Mouse (Mus musculus): ENCODE data around the gene Mtm1. TPM values are rescaled to one million over a fixed set of nuclear protein-coding genes. Genes with fewer than 3 reads are reported as not detected.

The Mtm1 gene
- 1 to 10 TPM; 5.1 to 7.8 TPM for total RNA-seq (2021)

DNA sequence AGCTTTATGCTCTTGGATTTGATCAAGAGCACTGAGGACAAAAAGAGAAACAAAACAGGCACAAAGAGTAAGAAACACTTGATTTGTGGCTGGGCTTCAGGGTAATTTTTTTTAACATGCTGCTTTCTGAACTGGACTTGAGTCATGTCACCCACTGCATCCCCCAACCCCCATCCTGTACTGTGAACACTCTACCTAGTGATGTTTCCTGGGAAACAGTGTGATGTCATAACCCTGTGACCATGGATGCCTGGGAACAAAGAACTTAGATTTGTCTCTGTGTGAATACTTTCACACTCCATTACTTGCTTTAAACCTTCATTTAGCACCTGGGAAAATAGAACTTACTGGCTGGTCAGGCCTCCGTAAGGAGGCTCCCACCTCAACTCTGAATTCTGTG is at the start of gene Mtm1:
TSS of gene Mtm1 (plus strand) at position 301 of the 400 bp plus-strand sequence.
- DNase-seq (ENCODE audit: extremely low spot score in 1 of 2, low spot score in 1 of 2), result no peak

DNA sequence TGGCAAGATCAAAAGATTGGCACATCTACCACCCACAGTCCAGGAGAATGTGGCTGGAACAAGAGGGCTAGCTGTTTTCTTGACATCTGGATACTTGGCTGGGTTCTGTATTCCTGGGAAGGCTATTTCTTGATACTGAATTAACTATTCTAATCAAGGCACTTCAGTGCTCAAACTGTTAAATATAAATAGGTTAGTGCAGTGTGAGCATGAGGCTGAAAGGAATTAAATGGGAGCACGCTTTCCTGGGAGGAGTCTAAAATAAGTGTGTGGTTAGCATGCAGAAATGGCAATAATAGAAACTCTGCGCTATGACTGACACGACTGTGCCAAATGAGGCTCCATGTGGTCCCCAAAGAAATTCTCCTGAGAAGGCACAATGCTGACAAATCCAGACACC is 29.0 kb upstream of the Mtm1 start:
- no peak for DNase-seq (ENCODE audit: extremely low spot score in 1 of 2, low spot score in 1 of 2)

- DNase-seq (ENCODE audit: extremely low spot score in 1 of 2, low spot score in 1 of 2), result no peak
Observed at GRCm38 (mm10) chrX:71183671-71184070, 26.9 kb upstream of the Mtm1 start.

DNA sequence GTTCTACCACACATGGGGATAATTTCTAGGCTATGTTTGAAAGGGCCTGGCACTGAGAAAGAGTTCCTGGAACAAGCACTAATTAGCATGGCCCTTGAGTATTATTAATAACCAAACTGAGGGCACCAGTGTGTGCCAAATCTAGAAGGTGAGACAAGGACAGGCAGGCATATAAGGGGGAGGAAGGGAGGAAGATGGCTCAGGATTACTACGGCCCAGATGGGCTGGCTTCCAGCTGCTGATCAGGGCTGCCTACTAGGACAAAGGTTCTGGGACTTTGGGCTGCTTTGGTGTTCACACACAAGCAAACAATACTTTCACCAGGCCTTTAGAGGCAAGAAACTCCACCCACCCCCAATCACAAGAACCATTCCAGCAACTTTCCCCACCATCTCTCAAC is 24.2 kb upstream of the Mtm1 start:
- DNase-seq (ENCODE audit: extremely low spot score in 1 of 2, low spot score in 1 of 2), result no peak

DNA sequence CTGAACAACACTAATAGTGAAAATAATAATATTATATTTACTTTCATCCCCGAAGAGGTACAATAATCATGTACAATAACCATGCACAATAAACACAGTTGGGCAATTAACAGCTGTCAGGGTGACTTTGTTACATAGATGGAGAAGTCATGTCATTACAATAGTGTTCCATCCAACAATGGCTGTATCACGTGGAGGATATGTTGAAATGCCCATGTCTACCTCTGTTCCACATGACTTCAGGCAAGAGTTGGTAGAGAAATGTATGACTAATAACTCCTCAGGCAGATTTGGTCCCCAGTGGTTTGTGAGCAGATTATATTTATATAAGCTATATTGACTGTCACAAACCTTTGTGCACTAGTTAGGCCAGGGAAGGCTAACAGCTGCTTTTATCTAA is 5.8 kb upstream of the Mtm1 start:
- no peak for DNase-seq (ENCODE audit: extremely low spot score in 1 of 2, low spot score in 1 of 2)

DNA sequence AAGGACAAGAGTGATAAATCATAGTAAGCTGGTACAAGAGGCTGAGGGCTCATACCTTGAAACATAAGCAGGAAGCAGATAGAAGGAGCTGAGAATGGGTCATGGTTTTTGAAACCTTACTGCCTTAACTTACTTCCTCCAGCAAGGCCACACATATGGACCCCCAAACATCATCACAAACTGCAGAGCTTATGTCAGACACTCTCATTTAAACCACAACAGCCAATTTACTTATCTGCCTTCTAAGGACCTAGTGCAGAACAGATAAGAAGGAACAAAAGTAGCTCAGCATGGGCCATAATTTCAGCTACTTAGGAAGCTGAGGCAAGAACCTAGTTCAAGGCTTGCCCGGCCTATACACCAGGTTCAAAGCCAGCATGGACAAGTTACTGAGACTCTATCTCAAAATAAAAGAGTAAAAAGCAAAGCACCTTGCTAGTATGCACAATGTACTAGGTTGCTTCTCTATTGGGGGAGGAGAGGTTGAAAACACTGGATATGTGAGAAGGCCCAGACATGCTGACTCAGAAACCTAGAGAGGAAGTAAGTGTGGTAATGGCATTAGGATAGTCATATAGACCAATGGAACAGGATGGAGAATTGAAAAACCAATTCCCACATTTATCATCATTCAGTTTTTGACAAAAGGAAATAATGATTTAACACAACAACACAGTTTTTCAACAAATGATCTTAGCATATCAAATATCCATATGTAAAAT is 4.6 kb upstream of the Mtm1 start:
- no peak for DNase-seq (ENCODE audit: extremely low spot score in 1 of 2, low spot score in 1 of 2)

GRCm38 (mm10) chrX:71206595-71206994 is 4.0 kb upstream of the Mtm1 start:
- no peak for DNase-seq (ENCODE audit: extremely low spot score in 1 of 2, low spot score in 1 of 2)

DNA sequence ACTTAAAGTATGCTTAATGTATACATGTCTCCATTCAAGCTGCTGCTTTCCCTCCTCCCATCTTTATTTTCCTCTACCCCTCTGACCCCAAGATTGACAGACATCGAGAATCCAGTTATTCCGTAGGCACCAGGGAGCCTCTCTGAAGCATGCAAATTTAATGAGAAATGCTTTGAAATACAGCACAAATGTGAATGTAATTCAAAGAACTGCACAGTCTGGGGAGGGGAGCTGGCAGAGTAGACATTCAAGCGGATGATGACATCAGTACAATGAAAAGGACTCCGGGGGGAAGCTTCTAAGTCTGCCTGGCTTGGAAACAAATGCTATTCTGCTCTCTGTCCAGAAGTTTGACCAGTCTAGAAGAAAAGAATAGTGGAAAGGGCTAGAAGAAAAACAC is 2.3 kb downstream of the Mtm1 start:
- no peak for DNase-seq (ENCODE audit: extremely low spot score in 1 of 2, low spot score in 1 of 2)

DNA sequence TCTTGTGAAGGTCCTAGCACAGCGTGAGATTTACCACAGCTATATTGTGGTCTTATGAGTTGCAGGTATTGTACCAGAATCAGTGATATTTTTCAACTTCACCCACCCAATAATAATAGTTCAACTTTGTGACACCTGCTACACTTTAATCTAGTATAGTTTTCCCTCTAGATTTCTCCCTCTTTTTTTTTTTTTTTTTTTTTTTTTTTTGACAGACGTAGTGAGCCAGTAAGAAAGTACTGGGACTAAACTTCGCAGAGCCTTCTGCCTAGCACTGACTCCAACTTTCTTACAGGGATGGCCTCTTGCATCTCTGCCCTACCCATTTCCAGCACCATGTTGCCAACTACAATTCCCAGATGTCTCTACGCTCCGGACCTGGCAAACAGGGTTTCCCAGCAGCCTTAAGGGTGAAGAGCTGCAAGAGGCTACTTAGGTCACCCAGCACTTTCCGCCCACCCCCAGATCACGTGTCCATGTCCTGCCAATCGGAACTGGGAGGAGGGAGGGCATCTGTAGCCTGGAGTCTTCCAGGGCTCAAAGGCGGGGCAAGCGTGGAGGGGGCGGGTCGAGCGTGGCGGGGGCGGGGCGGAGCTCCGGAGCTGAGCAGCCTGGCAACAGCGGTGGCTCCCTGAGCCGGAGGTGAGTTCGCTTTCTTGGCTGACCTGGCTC is 4.0 kb downstream of the Mtm1 start:
- DNase-seq (ENCODE audit: extremely low spot score in 1 of 2, low spot score in 1 of 2), result peak; percentile 26 to 44

- no peak for DNase-seq (ENCODE audit: extremely low spot score in 1 of 2, low spot score in 1 of 2)
Observed at GRCm38 (mm10) chrX:71215113-71215708, 4.6 kb downstream of the Mtm1 start.

- DNase-seq (ENCODE audit: extremely low spot score in 1 of 2, low spot score in 1 of 2), result no peak
Observed at GRCm38 (mm10) chrX:71216879-71217278, 6.3 kb downstream of the Mtm1 start.

GRCm38 (mm10) chrX:71218853-71219252 is 8.3 kb downstream of the Mtm1 start:
- no peak for DNase-seq (ENCODE audit: extremely low spot score in 1 of 2, low spot score in 1 of 2)

DNA sequence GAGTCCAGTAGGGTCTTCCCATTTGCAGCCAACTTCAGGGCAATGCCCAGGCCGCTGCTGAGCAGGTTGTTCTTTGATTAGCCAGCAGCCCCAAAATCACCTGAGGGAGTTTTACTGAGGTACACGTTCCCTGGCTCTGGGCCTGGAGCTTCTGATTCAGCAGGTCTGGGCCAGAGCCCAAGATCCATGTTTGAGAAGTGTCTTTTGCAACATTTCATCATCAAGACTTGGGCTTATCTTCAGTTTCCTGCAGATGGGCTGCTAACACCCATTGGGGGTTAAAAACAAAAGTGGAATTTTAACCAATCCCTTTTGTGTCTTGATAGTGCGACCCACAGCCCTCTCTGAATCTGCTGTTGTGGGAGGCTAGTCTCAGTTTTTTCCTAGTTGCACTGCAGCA is 10.3 kb downstream of the Mtm1 start:
- DNase-seq (ENCODE audit: extremely low spot score in 1 of 2, low spot score in 1 of 2), result no peak

DNA sequence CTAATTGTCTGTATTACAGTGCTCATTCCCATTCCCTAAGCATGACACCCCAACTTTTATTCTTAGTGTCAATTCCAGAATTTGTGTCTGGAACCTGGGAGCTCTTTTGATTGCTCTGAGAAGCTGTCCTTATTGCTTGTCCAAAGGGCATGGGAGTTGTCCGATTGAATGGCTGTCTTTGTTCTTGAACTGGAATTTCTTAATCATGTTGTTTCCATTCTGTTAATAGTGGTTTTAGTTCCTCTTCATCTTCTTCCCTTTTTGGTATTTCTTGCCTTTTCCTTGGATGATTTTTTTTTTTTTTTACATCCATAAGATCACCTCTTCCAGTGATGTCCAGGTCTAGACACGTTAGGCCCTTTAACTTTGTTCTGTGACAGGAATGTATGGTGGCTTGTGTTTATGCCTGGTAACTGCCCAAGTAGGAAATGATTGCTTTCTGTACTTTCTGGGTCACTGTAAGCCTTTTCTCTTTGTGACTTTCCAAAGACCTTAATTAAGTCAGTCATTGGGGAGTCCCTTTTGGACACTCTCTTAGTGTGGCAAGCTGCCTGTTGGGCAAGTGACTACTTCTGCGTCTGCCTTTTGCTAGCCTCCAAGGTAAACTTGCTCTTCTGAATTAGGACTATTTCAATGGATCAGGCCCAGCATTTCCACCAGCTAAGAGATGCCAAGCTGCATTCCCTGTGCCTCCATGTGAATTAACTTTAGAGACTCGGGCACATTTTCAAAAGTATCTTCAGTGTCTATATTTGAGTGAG is 12.3 kb downstream of the Mtm1 start:
- DNase-seq (ENCODE audit: extremely low spot score in 1 of 2, low spot score in 1 of 2), result no peak

DNA sequence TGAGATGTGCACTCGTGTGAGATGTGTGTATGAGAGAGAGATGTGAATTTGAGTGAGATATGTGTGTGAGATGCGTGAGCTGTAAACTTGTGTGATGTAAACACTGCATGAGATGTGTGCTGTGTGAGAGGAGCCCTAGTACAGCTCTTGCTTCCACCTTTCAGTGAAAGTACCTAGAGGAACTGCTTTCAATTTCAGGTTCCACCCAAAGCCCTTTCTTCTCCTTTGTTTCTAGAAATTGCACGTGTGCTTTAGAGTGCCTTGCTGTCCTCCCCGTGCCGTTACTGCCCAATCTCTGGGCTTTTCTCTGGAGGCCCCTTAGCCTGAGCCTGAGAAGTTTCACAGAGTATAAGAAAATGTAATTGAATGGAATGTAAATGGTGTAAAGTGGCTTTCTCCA is 16.3 kb downstream of the Mtm1 start:
- DNase-seq (ENCODE audit: extremely low spot score in 1 of 2, low spot score in 1 of 2), result no peak

GRCm38 (mm10) chrX:71228200-71228599 is 17.6 kb downstream of the Mtm1 start:
- DNase-seq (ENCODE audit: extremely low spot score in 1 of 2, low spot score in 1 of 2), result no peak

DNA sequence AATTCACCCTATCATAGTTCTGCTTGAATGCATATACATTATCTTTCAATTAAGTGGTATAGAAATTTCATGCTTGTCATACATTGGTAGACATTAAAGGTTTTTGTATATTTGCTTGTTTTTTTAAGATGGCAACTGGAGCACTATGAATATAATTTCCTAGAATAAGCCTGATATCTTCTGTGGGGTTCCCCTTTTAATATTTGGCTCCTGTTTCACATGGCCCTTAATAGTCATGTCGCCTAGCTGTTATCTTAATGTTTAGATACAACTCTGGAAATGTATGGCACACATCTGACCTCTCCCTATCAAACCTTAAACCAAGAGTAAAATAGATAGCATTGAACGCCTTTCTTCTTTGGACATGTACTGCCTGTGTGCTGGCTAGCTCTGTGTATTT is 20.3 kb downstream of the Mtm1 start:
- DNase-seq (ENCODE audit: extremely low spot score in 1 of 2, low spot score in 1 of 2), result no peak

- DNase-seq (ENCODE audit: extremely low spot score in 1 of 2, low spot score in 1 of 2), result no peak
Observed at GRCm38 (mm10) chrX:71256422-71256821, 45.9 kb downstream of the Mtm1 start.

GRCm38 (mm10) chrX:71260857-71261256 is 50.3 kb downstream of the Mtm1 start:
- DNase-seq (ENCODE audit: extremely low spot score in 1 of 2, low spot score in 1 of 2), result no peak

DNA sequence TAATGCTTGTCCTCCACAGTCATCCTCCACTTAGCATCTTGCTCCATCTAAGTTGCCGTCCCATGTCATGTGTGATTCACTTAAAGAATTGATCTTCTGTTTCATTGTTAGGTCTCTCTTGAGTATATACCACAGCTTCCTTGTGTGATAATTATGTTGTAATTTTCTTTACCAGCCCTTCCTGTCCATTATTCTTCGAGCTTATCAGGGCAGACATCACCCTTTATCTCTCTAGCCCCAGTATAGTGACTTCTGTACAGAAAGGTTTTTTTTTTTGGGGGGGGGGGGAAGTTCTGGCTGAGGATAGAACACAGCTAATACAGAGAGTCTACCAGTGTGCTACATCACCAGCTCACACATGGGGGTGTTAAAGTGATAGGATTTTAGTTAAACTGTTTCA is 53.7 kb downstream of the Mtm1 start:
- DNase-seq (ENCODE audit: extremely low spot score in 1 of 2, low spot score in 1 of 2), result no peak

DNA sequence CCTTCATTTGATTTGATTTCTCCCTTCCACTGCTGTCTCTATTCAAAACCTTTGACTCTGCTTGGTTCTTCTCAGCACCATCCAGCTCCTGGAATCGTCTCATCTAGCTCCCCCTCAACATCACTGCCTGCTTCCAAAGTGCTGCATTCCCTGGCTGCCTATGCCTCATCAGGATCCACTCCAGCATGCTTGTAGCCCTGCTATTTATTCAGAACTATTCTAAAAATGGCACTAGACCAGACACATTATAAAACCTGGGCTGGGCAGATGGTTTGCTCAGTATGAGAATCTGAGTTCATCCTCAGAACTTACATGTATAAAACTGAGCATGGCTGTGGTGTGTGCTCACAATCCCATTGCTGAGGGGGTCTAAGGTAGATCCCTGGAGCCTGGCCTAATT is 58.4 kb downstream of the Mtm1 start:
- no peak for DNase-seq (ENCODE audit: extremely low spot score in 1 of 2, low spot score in 1 of 2)

Data from layer of hippocampus, postnatal 25 days (tissue).